19 mouse cellular contexts compared by ENCODE assay signal in genomic region chr1:189047918-189048317, GRCm38 (mm10). TPM values are rescaled to one million over a fixed set of nuclear protein-coding genes. Genes with fewer than 3 reads are reported as not detected.
DNase-seq lines count a peak whose midpoint lies in the region; ATAC-seq lines count a peak whose summit lies in the region.
"Had no signal": no experiment of that assay in that cellular context is flagged by ENCODE, and none has a peak within 500 bp of the region (broad histone marks: within the 10 kb centered on the region; RNA-seq: fewer than 3 reads in every experiment).

No protein-coding gene starts in this region.

- H3K36me3 ChIP-seq in heart, embryonic 11.5 days (ENCODE audit: control insufficient read depth, insufficient read depth, low read length), result no peaks in the 10 kb centered on the region
- H3K36me3 ChIP-seq: embryonic facial prominence, embryonic 13.5 days; heart, embryonic 12.5 days; hindbrain, embryonic 10.5 days; hindbrain, embryonic 15.5 days had no signal

- H3K4me1 ChIP-seq in heart, embryonic 11.5 days (ENCODE audit: control insufficient read depth, insufficient read depth, low read length), result no peaks in the 10 kb centered on the region
- H3K4me1 ChIP-seq: embryonic facial prominence, embryonic 13.5 days; hindbrain, embryonic 10.5 days; hindbrain, embryonic 15.5 days had no signal

- H3K9ac ChIP-seq in heart, embryonic 11.5 days (ENCODE audit: low read depth, low read length), result no peak overlapping the region
- H3K9ac ChIP-seq: embryonic facial prominence, embryonic 13.5 days; heart, embryonic 12.5 days; hindbrain, embryonic 15.5 days had no signal

- H3K27ac ChIP-seq in heart, embryonic 11.5 days (ENCODE audit: low read depth, low read length), result no peak overlapping the region
- H3K27ac ChIP-seq: embryonic facial prominence, embryonic 13.5 days; gastrocnemius, adult 2 months; hindbrain, embryonic 10.5 days; hindbrain, embryonic 15.5 days had no signal

- no peak for ATAC-seq in heart, embryonic 11.5 days (replicated peaks; ENCODE audit: insufficient number of reproducible peaks, low FRiP score, low TSS enrichment)
- ATAC-seq: intestine, embryonic 16.5 days had no signal

- peak; percentile 51 to 53 for DNase-seq in cerebellum, postnatal 10 days
- no peak for DNase-seq in cerebellum, adult 9-11 months
- DNase-seq in heart, adult 11 months, result peak; percentile 63
- peak; percentile 38 for DNase-seq in left cerebral cortex, postnatal 4 days
- no peak for DNase-seq in left cerebral cortex, postnatal 36 days (ENCODE audit: low spot score in 2 of 2)
- DNase-seq in NIH3T3 (ENCODE audit: low read depth), result peak; percentile 55
- DNase-seq in adrenal gland, adult (ENCODE audit: inconsistent age in 2 of 2, low spot score in 1 of 2), result no peak
- DNase-seq: adrenal gland, adult 8-10 months; adrenal gland, postnatal 36 days; cerebellum, adult 2 months; cerebellum, postnatal 25 days; gastrocnemius, adult 2 months; gastrocnemius, postnatal 25 days had no signal

- no peaks in the 10 kb centered on the region for H3K27me3 ChIP-seq in heart, embryonic 11.5 days (ENCODE audit: control insufficient read depth, insufficient read depth, low read length)
- H3K27me3 ChIP-seq: embryonic facial prominence, embryonic 13.5 days; heart, embryonic 12.5 days; hindbrain, embryonic 15.5 days had no signal

- no peak overlapping the region for H3K4me2 ChIP-seq in heart, embryonic 11.5 days
- H3K4me2 ChIP-seq: embryonic facial prominence, embryonic 13.5 days; heart, embryonic 12.5 days; hindbrain, embryonic 15.5 days had no signal

- no peaks in the 10 kb centered on the region for H3K9me3 ChIP-seq in heart, embryonic 11.5 days (replicated peaks; ENCODE audit: control insufficient read depth, low read length)
- H3K9me3 ChIP-seq: embryonic facial prominence, embryonic 13.5 days; heart, embryonic 12.5 days; hindbrain, embryonic 10.5 days; hindbrain, embryonic 15.5 days had no signal

- intact Hi-C loops in left cerebral cortex, postnatal 4 days (cut with DNase I), result no loop called here
- intact Hi-C loops in left cerebral cortex, postnatal 36 days (cut with DNase I), result no loop called here

- H3K4me3 ChIP-seq in heart, embryonic 11.5 days (ENCODE audit: low read depth, low read length), result no peak overlapping the region
- H3K4me3 ChIP-seq: embryonic facial prominence, embryonic 13.5 days; gastrocnemius, adult 2 months; heart, embryonic 12.5 days; hindbrain, embryonic 10.5 days; hindbrain, embryonic 15.5 days had no signal

- 76% methylated on average over 3 of the region's 3 CpGs for WGBS in heart, embryonic 11.5 days (ENCODE audit: insufficient replicate concordance)

RNA-seq across cellular contexts. Expression of gene Kctd3, which starts 40.3 kb away (rescaled TPM):
- 22.6 and 26.5 TPM in 2 replicates for polyA plus RNA-seq in heart, embryonic 11.5 days (2014; fragmentation: Nextera tagmentation; extraction: Ambion mirVana)
- total RNA-seq in left cerebral cortex, postnatal 4 days (2021), result 100 to 1,000 TPM; 105 to 116 TPM
- 10 to 100 TPM; 95.0 to 97.8 TPM for total RNA-seq in left cerebral cortex, postnatal 36 days (2021)

Comparison
In these comparisons a context has a peak if more than half of its experiments do, and no peak if none do; other contexts are left out.
1. DNase-seq: peak in cerebellum, postnatal 10 days (2 of 2), heart, adult 11 months (single experiment), left cerebral cortex, postnatal 4 days (single experiment) and NIH3T3 (single experiment); none in cerebellum, adult 9-11 months (single experiment), left cerebral cortex, postnatal 36 days (0 of 2) and adrenal gland, adult (0 of 2).